Mouse (Mus musculus): ENCODE measurements at regions not wholly inside any gene's neighbourhood (a gene's known extent, or its start where the extent isn't known, plus 50 kb on each side); places are given as distances from the start of the nearest gene placed in this dataset.

DNA sequence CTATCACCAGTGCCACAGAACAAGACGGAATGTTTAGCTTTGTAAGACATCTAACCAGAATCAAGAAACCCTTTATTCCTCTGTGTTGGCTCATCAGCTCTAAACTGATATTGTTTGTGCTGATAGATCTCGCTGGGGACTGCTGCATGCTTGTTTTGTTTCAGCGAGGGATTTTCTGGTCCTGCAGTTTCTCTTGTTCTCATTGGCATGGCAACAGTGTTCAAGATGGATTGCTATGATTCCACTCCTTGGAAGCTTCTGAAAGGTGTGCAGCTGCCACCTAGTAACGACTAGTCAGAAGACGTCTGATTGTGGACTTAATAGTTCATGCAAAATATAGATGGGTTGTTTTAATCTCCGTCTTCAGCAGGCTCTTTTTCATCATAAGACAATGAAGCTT lies 591.2 kb downstream of the Sorcs1 start:
- no peak for ATAC-seq (ENCODE audit: low read depth)

DNA sequence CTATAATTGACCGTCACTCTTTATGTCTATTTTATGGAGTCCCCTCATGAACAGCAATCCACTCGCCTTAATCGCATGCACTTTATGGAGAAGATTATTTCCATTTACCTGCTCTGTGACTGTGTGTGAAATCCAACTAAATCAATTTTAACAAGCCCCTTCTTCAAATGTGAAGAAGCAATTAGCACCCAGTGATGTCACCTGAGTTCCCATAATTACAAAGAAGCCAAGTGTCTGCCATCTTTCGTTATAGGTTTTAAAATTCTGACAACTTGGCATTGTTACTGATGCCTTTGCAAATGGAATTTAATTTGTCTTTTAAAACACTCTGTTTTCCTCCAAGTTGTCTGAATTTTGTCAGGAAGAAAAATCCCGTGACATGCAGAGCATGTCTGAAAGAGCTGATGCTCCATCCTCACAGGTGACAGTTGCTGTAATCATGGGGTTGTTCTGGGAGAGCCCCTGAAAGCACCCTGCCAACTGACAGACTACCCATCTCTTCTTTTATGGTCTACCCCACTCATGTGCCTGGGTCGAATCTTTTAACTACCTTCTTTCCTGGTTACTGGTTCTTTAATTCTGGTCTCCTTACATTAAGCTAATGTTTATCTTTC lies 600.9 kb downstream of the Sorcs1 start:
- Histone ChIP-seq H3K27me3 (ENCODE audit: control insufficient read depth, insufficient read depth, low read length) (no peaks in the 10 kb centered on the region), H3K4me2 (ENCODE audit: low read depth, low read length) (no peak overlapping the region), H3K4me1 (ENCODE audit: control insufficient read depth, insufficient read depth, low read length) (no peaks in the 10 kb centered on the region), H3K4me3 (ENCODE audit: low read depth, low read length) (no peak overlapping the region), H3K36me3 (ENCODE audit: control insufficient read depth, insufficient read depth, low read length) (no peaks in the 10 kb centered on the region), H3K9ac (replicated peaks; ENCODE audit: low read depth, low read length) (no peak overlapping the region), H3K9me3 (ENCODE audit: control insufficient read depth, low read length) (no peaks in the 10 kb centered on the region), H3K27ac (ENCODE audit: low read depth, low read length) (no peak overlapping the region)
- WGBS, result 72% methylated on average over 6 of the region's 6 CpGs
- no peak for ATAC-seq (ENCODE audit: low read depth)

More for the DNA sequence above, 591.2 kb downstream of the Sorcs1 start:
- 23% methylated on average over 6 of the region's 6 CpGs for WGBS
- Histone ChIP-seq H3K4me2 (ENCODE audit: low read depth, low read length) (no peak overlapping the region), H3K4me1 (ENCODE audit: control insufficient read depth, insufficient read depth, low read length) (peaks cover 9% of the 10 kb centered on the region; the same call in 1 of the 2 replicates), H3K4me3 (ENCODE audit: low read depth, low read length) (no peak overlapping the region), H3K27me3 (ENCODE audit: control insufficient read depth, insufficient read depth, low read length) (no peaks in the 10 kb centered on the region), H3K9ac (replicated peaks; ENCODE audit: low read depth, low read length) (no peak overlapping the region), H3K27ac (ENCODE audit: low read depth, low read length) (no peak overlapping the region), H3K9me3 (ENCODE audit: control insufficient read depth, low read length) (no peaks in the 10 kb centered on the region), H3K36me3 (ENCODE audit: control insufficient read depth, insufficient read depth, low read length) (no peaks in the 10 kb centered on the region)

- Histone ChIP-seq H3K4me2 (ENCODE audit: low read depth, low read length) (no peak overlapping the region), H3K27me3 (ENCODE audit: control insufficient read depth, insufficient read depth, low read length) (no peaks in the 10 kb centered on the region), H3K9me3 (ENCODE audit: control insufficient read depth, low read length) (no peaks in the 10 kb centered on the region), H3K9ac (replicated peaks; ENCODE audit: low read depth, low read length) (no peak overlapping the region), H3K36me3 (ENCODE audit: control insufficient read depth, insufficient read depth, low read length) (no peaks in the 10 kb centered on the region), H3K27ac (ENCODE audit: low read depth, low read length) (no peak overlapping the region), H3K4me1 (ENCODE audit: control insufficient read depth, insufficient read depth, low read length) (no peaks in the 10 kb centered on the region), H3K4me3 (ENCODE audit: low read depth, low read length) (no peak overlapping the region)
- WGBS, result 83% methylated on average over 6 of the region's 6 CpGs
- ATAC-seq (ENCODE audit: low read depth), result no peak
Measured at GRCm38 (mm10) chr19:50060448-50060847, 618.0 kb downstream of the Sorcs1 start.

DNA sequence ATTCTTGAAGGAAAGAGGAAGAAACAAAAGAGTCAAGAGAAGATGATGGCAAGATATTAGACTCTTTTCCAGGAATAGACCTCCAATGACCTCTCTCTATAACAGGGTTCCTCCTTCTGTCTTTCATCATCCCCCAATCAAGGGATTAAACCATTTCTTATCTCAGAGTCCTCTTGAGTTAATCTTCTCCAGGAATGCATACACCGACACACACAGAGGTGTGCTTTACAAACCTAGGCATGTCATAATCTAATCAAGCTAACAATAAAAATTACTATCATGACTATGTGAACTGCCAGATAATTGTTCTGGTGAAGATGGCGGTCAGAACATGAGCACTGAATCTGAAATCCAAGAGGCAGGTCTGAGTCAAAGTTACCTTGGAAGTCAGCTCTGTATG lies 625.5 kb downstream of the Sorcs1 start:
- Histone ChIP-seq H3K27me3 (ENCODE audit: control insufficient read depth, insufficient read depth, low read length) (no peaks in the 10 kb centered on the region), H3K27ac (ENCODE audit: low read depth, low read length) (no peak overlapping the region), H3K36me3 (ENCODE audit: control insufficient read depth, insufficient read depth, low read length) (no peaks in the 10 kb centered on the region), H3K9me3 (ENCODE audit: control insufficient read depth, low read length) (no peaks in the 10 kb centered on the region), H3K4me2 (ENCODE audit: low read depth, low read length) (no peak overlapping the region), H3K4me1 (ENCODE audit: control insufficient read depth, insufficient read depth, low read length) (no peaks in the 10 kb centered on the region), H3K9ac (replicated peaks; ENCODE audit: low read depth, low read length) (no peak overlapping the region), H3K4me3 (ENCODE audit: low read depth, low read length) (no peak overlapping the region)
- no peak for ATAC-seq (ENCODE audit: low read depth)
- 99% methylated on average over 2 of the region's 2 CpGs for WGBS

- Histone ChIP-seq H3K4me3 (ENCODE audit: low read depth, low read length) (no peak overlapping the region), H3K4me1 (ENCODE audit: control insufficient read depth, insufficient read depth, low read length) (no peaks in the 10 kb centered on the region), H3K36me3 (ENCODE audit: control insufficient read depth, insufficient read depth, low read length) (no peaks in the 10 kb centered on the region), H3K27me3 (ENCODE audit: control insufficient read depth, insufficient read depth, low read length) (no peaks in the 10 kb centered on the region), H3K9ac (replicated peaks; ENCODE audit: low read depth, low read length) (no peak overlapping the region), H3K4me2 (ENCODE audit: low read depth, low read length) (no peak overlapping the region), H3K9me3 (ENCODE audit: control insufficient read depth, low read length) (no peaks in the 10 kb centered on the region), H3K27ac (ENCODE audit: low read depth, low read length) (no peak overlapping the region)
- no peak for ATAC-seq (ENCODE audit: low read depth)
- WGBS, result 81% methylated on average over 3 of the region's 3 CpGs
Measured at GRCm38 (mm10) chr19:50045761-50046160, 632.7 kb downstream of the Sorcs1 start.

DNA sequence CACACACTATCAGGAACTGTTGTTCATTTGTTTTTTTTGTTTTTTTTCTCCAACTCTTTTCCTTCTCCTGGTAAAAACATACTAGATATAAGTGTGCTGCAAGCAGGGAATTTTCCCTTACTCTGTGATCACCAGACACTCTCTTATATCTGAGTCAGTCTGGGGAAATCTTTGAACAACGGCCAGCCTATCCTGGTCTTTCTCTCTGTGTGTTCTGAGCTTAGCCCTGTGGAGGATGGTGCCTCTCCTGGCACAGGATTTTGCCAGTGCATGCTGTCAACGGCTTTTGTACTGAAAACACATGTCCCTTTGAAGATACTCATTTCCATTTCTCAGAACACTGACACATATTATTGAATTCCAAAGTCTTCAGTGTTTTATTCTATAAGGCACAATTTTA lies 664.8 kb downstream of the Sorcs1 start:
- Histone ChIP-seq H3K4me3 (ENCODE audit: low read depth, low read length) (no peak overlapping the region), H3K36me3 (ENCODE audit: control insufficient read depth, insufficient read depth, low read length) (no peaks in the 10 kb centered on the region), H3K9ac (replicated peaks; ENCODE audit: low read depth, low read length) (no peak overlapping the region), H3K27ac (ENCODE audit: low read depth, low read length) (no peak overlapping the region), H3K27me3 (ENCODE audit: control insufficient read depth, insufficient read depth, low read length) (no peaks in the 10 kb centered on the region), H3K4me2 (ENCODE audit: low read depth, low read length) (no peak overlapping the region), H3K9me3 (ENCODE audit: control insufficient read depth, low read length) (no peaks in the 10 kb centered on the region), H3K4me1 (ENCODE audit: control insufficient read depth, insufficient read depth, low read length) (no peaks in the 10 kb centered on the region)
- ATAC-seq (ENCODE audit: low read depth), result no peak
- whole genome bisulfite sequencing, result 62% methylated on average over 2 of the region's 2 CpGs

GRCm38 (mm10) chr19:50005248-50005647 lies 673.2 kb downstream of the Sorcs1 start:
- 31% methylated on average over 7 of the region's 7 CpGs for WGBS
- Histone ChIP-seq H3K27me3 (ENCODE audit: control insufficient read depth, insufficient read depth, low read length) (no peaks in the 10 kb centered on the region), H3K4me2 (ENCODE audit: low read depth, low read length) (no peak overlapping the region), H3K9ac (replicated peaks; ENCODE audit: low read depth, low read length) (no peak overlapping the region), H3K27ac (ENCODE audit: low read depth, low read length) (no peak overlapping the region), H3K4me3 (ENCODE audit: low read depth, low read length) (no peak overlapping the region), H3K9me3 (ENCODE audit: control insufficient read depth, low read length) (no peaks in the 10 kb centered on the region), H3K36me3 (ENCODE audit: control insufficient read depth, insufficient read depth, low read length) (no peaks in the 10 kb centered on the region), H3K4me1 (ENCODE audit: control insufficient read depth, insufficient read depth, low read length) (no peaks in the 10 kb centered on the region)
- ATAC-seq (ENCODE audit: low read depth), result no peak

- no peak for ATAC-seq (ENCODE audit: low read depth)
- Histone ChIP-seq H3K4me3 (ENCODE audit: low read depth, low read length) (no peak overlapping the region), H3K4me2 (ENCODE audit: low read depth, low read length) (no peak overlapping the region), H3K9ac (replicated peaks; ENCODE audit: low read depth, low read length) (no peak overlapping the region), H3K36me3 (ENCODE audit: control insufficient read depth, insufficient read depth, low read length) (no peaks in the 10 kb centered on the region), H3K9me3 (ENCODE audit: control insufficient read depth, low read length) (no peaks in the 10 kb centered on the region), H3K27me3 (ENCODE audit: control insufficient read depth, insufficient read depth, low read length) (no peaks in the 10 kb centered on the region), H3K4me1 (ENCODE audit: control insufficient read depth, insufficient read depth, low read length) (no peaks in the 10 kb centered on the region), H3K27ac (ENCODE audit: low read depth, low read length) (no peak overlapping the region)
- WGBS, result 95% methylated on average over 2 of the region's 2 CpGs
Measured at GRCm38 (mm10) chr19:49985826-49986225, 692.6 kb downstream of the Sorcs1 start.

GRCm38 (mm10) chr19:49966284-49966841 lies 712.1 kb downstream of the Sorcs1 start:
- no peak for ATAC-seq (ENCODE audit: low read depth)
- Histone ChIP-seq H3K36me3 (ENCODE audit: control insufficient read depth, insufficient read depth, low read length) (no peaks in the 10 kb centered on the region), H3K4me1 (ENCODE audit: control insufficient read depth, insufficient read depth, low read length) (no peaks in the 10 kb centered on the region), H3K4me2 (ENCODE audit: low read depth, low read length) (no peak overlapping the region), H3K27ac (ENCODE audit: low read depth, low read length) (no peak overlapping the region), H3K9ac (replicated peaks; ENCODE audit: low read depth, low read length) (no peak overlapping the region), H3K9me3 (ENCODE audit: control insufficient read depth, low read length) (no peaks in the 10 kb centered on the region), H3K4me3 (ENCODE audit: low read depth, low read length) (no peak overlapping the region), H3K27me3 (ENCODE audit: control insufficient read depth, insufficient read depth, low read length) (no peaks in the 10 kb centered on the region)
- WGBS, result 91% methylated on average over 6 of the region's 6 CpGs
